Mouse (Mus musculus) cerebellum, adult 2 months (tissue): ENCODE results near the gene Arhgap15.

Source experiments
- CTCF ChIP-seq: fragments of 200-500 bp; IDR thresholded peaks from 2 replicates; pipeline ENCODE4 v1.5.1; 2011; ENCODE audit warnings: low read depth, mild to moderate bottlenecking, control low read depth, low read length, moderate library complexity, borderline replicate concordance; ENCODE audit not compliant: insufficient read depth
- POLR2A ChIP-seq: fragments of 200-500 bp; IDR thresholded peaks from 2 replicates; pipeline ENCODE4 v1.6.1; 2011; ENCODE audit warnings: low read length, control low read depth, borderline replicate concordance; ENCODE audit not compliant: insufficient read depth

- no peak for TF ChIP-seq POLR2A
- no peak for TF ChIP-seq CTCF
Measured at GRCm38 (mm10) chr2:44215506-44215905, 466.9 kb downstream of the Arhgap15 start.
